Mouse (Mus musculus): Measurements from ENCODE around the gene Kif1b. TPM values are rescaled to one million over a fixed set of nuclear protein-coding genes. Genes with fewer than 3 reads are reported as not detected.

The Kif1b gene
- polyA plus RNA-seq, 1 experiment from 2014 or later = 35.6 TPM

DNA sequence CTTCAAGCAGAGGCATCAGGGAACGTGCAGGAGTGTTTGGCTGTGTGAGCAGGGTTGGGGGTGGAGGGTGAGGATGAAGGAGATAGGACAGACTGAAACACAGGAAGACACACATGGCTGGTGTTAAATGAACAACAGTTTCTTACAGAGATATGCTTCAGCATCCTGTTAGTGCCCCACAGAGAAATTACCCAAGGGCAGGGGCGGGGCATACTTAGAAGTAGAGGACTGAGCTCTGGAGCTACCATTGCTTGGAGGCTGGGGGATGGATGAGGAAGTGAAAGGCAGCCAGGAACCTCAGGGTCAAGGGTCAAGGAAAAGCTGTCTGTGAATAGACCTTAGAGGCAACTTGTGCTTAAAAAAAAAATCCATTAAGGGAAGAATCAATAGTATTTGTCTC, 33.2 kb upstream of the Kif1b start:
- 68% methylated on average over 2 of the region's 2 CpGs for WGBS
- Histone ChIP-seq H3K9me3 (ENCODE audit: low read length) (no peaks in the 10 kb centered on the region), H3K4me1 (ENCODE audit: insufficient read depth, low read depth, low read length) (no peaks in the 10 kb centered on the region), H3K4me3 (ENCODE audit: low read depth, low read length) (no peak overlapping the region), H3K4me2 (replicated peaks; ENCODE audit: low read depth, low read length) (no peak overlapping the region), H3K9ac (replicated peaks; ENCODE audit: low read depth) (no peak overlapping the region), H3K27me3 (replicated peaks; ENCODE audit: insufficient read depth, low read length) (no peaks in the 10 kb centered on the region), H3K27ac (ENCODE audit: low read length) (no peak overlapping the region), H3K36me3 (ENCODE audit: insufficient read depth, low read length) (peaks cover 40% of the 10 kb centered on the region)
- DNase-seq (ENCODE audit: low spot score) (peak; percentile 7), ATAC-seq (no peak)
- no peak for TF ChIP-seq CTCF (IDR thresholded peaks at IDR 0.05)

DNA sequence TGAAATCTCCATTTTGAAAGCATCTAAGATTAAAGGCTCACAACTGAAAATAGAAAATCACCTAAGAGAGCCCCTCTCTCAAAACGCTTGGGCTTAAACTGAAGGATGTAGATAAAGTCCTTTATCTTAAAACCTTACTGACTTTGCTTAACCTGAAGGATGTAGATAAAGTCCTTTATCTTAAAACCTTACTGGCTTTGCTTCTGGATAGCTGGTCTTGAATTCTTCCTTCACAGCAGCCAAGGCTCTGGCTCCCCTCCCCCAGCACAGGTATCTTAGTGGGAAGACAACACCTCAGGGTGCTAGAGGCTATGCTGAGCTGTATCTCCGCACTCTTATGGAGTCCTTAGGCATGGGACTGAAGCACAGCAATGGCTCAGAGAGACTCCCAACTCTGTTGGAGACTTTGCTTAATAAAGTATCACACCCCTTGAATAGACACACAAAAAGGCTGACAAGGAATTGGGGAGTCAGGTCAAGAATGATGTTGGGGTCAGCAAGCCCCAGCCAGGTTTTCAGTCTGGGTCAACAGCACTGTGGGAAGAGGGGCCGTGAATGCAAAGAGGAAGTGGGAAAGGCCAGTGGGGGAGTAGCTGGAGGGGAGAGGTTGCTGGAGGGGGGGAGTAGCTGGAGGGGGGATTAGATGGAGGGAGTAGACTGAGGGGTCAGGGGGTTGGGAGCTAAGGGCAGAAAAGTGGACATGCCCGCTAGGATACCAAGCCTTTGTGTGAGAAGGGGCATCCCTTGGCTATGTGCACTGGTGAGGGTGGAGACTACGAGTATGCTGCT, 32.1 kb upstream of the Kif1b start:
- Histone ChIP-seq H3K4me2 (replicated peaks; ENCODE audit: low read depth, low read length) (no peak overlapping the region), H3K27ac (ENCODE audit: low read length) (no peak overlapping the region), H3K9me3 (ENCODE audit: low read length) (no peaks in the 10 kb centered on the region), H3K4me3 (ENCODE audit: low read depth, low read length) (no peak overlapping the region), H3K27me3 (replicated peaks; ENCODE audit: insufficient read depth, low read length) (no peaks in the 10 kb centered on the region), H3K36me3 (ENCODE audit: insufficient read depth, low read length) (peaks cover 41% of the 10 kb centered on the region), H3K4me1 (ENCODE audit: insufficient read depth, low read depth, low read length) (no peaks in the 10 kb centered on the region), H3K9ac (replicated peaks; ENCODE audit: low read depth) (no peak overlapping the region)
- DNase-seq (ENCODE audit: low spot score) (no peak), ATAC-seq (no peak)
- 71% methylated on average over 5 of the region's 5 CpGs for WGBS
- TF ChIP-seq CTCF (IDR thresholded peaks at IDR 0.05) = no peak

DNA sequence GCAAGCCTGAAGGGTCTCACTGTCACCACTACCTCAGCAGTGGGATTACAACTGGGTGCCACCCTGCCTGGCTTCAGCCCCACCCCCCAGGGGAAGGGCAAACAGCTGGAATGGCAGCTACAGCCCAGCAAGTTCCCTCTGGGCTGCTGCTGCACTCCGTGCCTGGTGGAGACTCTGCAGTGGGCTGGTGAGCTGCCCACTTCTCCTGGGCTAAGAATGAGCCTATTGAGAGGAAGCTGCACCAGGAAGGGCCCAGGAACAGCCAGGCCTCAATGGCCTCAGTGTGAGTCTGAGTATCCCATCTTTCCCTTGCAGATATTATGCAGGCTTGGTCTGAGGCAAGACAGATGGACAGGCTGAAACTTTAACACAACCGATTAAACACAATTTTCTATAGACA, 30.6 kb upstream of the Kif1b start:
- DNase-seq (ENCODE audit: low spot score) (no peak), ATAC-seq (no peak)
- Histone ChIP-seq H3K36me3 (ENCODE audit: insufficient read depth, low read length) (peaks cover 45% of the 10 kb centered on the region), H3K4me2 (replicated peaks; ENCODE audit: low read depth, low read length) (no peak overlapping the region), H3K4me1 (ENCODE audit: insufficient read depth, low read depth, low read length) (no peaks in the 10 kb centered on the region), H3K27ac (ENCODE audit: low read length) (no peak overlapping the region), H3K9ac (replicated peaks; ENCODE audit: low read depth) (no peak overlapping the region), H3K4me3 (ENCODE audit: low read depth, low read length) (no peak overlapping the region), H3K27me3 (replicated peaks; ENCODE audit: insufficient read depth, low read length) (no peaks in the 10 kb centered on the region), H3K9me3 (ENCODE audit: low read length) (no peaks in the 10 kb centered on the region)
- no peak for TF ChIP-seq CTCF (IDR thresholded peaks at IDR 0.05)
- no peak for TF ChIP-seq EP300 (IDR thresholded peaks at IDR 0.05)
- WGBS = 82% methylated on average over 2 of the region's 2 CpGs

DNA sequence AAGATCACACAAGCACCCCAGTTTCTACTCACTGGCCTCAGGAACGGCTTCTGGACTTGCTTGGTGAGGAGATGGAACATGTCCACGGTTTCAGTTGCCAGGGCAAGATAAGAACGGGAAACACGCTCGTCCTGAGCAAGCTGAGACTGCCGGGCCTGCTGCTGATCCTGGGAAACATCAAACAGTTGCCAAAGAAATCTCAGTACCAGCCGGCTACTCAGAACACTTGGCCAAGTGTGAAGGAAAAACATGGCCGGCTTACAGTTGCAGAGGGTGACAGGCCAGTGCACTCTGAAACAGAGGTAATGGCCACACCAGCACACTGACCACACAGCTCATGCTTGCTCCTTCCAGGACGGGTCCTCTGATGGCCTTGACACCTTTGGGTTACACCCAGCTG, 29.9 kb upstream of the Kif1b start:
- no peak overlapping the region for H3K9ac ChIP-seq (replicated peaks; ENCODE audit: low read depth)
- H3K4me3 ChIP-seq (ENCODE audit: low read depth, low read length) = no peak overlapping the region
- no peaks in the 10 kb centered on the region for H3K27me3 ChIP-seq (replicated peaks; ENCODE audit: insufficient read depth, low read length)
- H3K4me2 ChIP-seq (replicated peaks; ENCODE audit: low read depth, low read length) = no peak overlapping the region
- DNase-seq (ENCODE audit: low spot score) = no peak
- WGBS = 73% methylated on average over 9 of the region's 9 CpGs
- H3K27ac ChIP-seq (ENCODE audit: low read length) = no peak overlapping the region
- no peaks in the 10 kb centered on the region for H3K9me3 ChIP-seq (ENCODE audit: low read length)
- peaks cover 51% of the 10 kb centered on the region for H3K36me3 ChIP-seq (ENCODE audit: insufficient read depth, low read length)
- no peak for TF ChIP-seq EP300 (IDR thresholded peaks at IDR 0.05)
- TF ChIP-seq CTCF (IDR thresholded peaks at IDR 0.05) = no peak
- no peaks in the 10 kb centered on the region for H3K4me1 ChIP-seq (ENCODE audit: insufficient read depth, low read depth, low read length)
- ATAC-seq = no peak

DNA sequence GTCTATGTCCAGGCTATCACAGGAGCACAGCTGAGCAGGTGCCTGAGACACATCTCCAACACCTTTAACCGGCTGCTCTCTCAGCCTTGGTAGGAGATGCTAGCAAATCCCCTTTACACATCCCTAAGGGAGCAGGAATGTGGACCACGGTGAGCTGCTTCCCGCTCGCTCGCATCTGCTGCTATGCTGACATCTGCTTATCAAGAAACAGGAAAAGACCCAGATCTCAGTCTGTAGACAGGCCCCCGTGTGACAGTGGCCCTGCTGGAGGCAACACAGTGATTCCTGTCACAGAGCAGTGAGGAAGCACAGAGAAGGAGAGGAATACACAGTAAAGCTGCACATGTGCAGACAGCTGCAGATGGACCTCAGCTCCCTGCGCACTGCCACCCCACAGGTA, 28.8 kb upstream of the Kif1b start:
- Histone ChIP-seq H3K4me1 (ENCODE audit: insufficient read depth, low read depth, low read length) (no peaks in the 10 kb centered on the region), H3K9ac (replicated peaks; ENCODE audit: low read depth) (no peak overlapping the region), H3K4me3 (ENCODE audit: low read depth, low read length) (no peak overlapping the region), H3K4me2 (replicated peaks; ENCODE audit: low read depth, low read length) (no peak overlapping the region), H3K36me3 (ENCODE audit: insufficient read depth, low read length) (peaks cover 48% of the 10 kb centered on the region), H3K27me3 (replicated peaks; ENCODE audit: insufficient read depth, low read length) (no peaks in the 10 kb centered on the region), H3K9me3 (ENCODE audit: low read length) (no peaks in the 10 kb centered on the region), H3K27ac (ENCODE audit: low read length) (no peak overlapping the region)
- WGBS = 78% methylated on average over 7 of the region's 7 CpGs
- ATAC-seq (no peak), DNase-seq (ENCODE audit: low spot score) (no peak)
- TF ChIP-seq EP300 (IDR thresholded peaks at IDR 0.05) = no peak
- TF ChIP-seq CTCF (IDR thresholded peaks at IDR 0.05) = no peak

DNA sequence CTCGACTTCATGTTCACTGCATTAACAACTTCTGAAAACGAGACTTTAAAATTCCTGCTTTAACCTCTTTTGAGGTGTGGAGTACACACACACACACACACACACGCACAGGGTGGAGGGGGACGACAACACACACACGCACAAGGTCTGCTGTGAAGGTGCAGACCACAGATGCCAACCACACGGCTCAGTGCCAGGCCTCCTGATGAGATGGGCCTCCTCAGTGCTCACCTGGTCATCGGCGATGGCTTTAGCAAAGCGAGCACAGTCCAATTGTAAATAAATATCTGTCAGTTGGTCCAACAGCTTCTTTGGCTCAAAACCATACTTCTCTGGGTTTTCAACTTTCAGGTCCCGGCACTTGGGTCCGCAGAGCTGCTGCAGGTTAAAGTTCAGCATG, 27.4 kb upstream of the Kif1b start:
- DNase-seq (ENCODE audit: low spot score) (no peak), ATAC-seq (no peak)
- Histone ChIP-seq H3K36me3 (ENCODE audit: insufficient read depth, low read length) (peaks cover 52% of the 10 kb centered on the region), H3K27ac (ENCODE audit: low read length) (no peak overlapping the region), H3K4me2 (replicated peaks; ENCODE audit: low read depth, low read length) (no peak overlapping the region), H3K9ac (replicated peaks; ENCODE audit: low read depth) (no peak overlapping the region), H3K4me1 (ENCODE audit: insufficient read depth, low read depth, low read length) (no peaks in the 10 kb centered on the region), H3K9me3 (ENCODE audit: low read length) (no peaks in the 10 kb centered on the region), H3K27me3 (replicated peaks; ENCODE audit: insufficient read depth, low read length) (no peaks in the 10 kb centered on the region), H3K4me3 (ENCODE audit: low read depth, low read length) (no peak overlapping the region)
- 89% methylated on average over 11 of the region's 11 CpGs for WGBS
- TF ChIP-seq EP300 (IDR thresholded peaks at IDR 0.05) (no peak), CTCF (IDR thresholded peaks at IDR 0.05) (no peak)

DNA sequence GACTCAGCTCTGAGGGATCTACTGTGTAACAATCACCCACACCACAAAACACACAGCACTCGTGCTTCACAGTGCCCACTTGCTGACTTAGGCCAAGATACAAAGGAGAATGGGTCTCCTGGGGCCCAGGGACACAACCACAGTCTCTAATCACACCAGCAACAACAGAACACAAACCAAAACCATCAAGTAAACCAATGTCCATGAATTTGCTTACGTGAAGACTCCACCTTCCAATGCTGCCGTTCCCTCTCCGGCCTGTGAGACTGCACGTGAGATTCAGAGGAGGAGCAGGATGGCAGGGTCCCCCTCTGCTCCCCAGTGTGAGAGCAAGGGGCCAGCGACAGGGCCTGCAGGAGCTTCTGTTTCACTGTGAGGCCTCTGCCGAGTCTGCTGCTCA, 25.2 kb upstream of the Kif1b start:
- Histone ChIP-seq H3K9ac (replicated peaks; ENCODE audit: low read depth) (no peak overlapping the region), H3K4me2 (replicated peaks; ENCODE audit: low read depth, low read length) (no peak overlapping the region), H3K36me3 (ENCODE audit: insufficient read depth, low read length) (peaks cover 64% of the 10 kb centered on the region), H3K4me3 (ENCODE audit: low read depth, low read length) (no peak overlapping the region), H3K4me1 (ENCODE audit: insufficient read depth, low read depth, low read length) (no peaks in the 10 kb centered on the region), H3K9me3 (ENCODE audit: low read length) (no peaks in the 10 kb centered on the region), H3K27me3 (replicated peaks; ENCODE audit: insufficient read depth, low read length) (no peaks in the 10 kb centered on the region), H3K27ac (ENCODE audit: low read length) (no peak overlapping the region)
- DNase-seq (ENCODE audit: low spot score) (no peak), ATAC-seq (no peak)
- TF ChIP-seq EP300 (IDR thresholded peaks at IDR 0.05) (no peak), CTCF (IDR thresholded peaks at IDR 0.05) (no peak)
- 91% methylated on average over 7 of the region's 7 CpGs for WGBS
